Mouse (Mus musculus): ENCODE results near the gene Olfr477. TPM values are rescaled to one million over a fixed set of nuclear protein-coding genes. Genes with fewer than 3 reads are reported as not detected.
"Not testable (repeated sequence)": the region's sequence is repeated elsewhere in the genome, so short reads cannot be mapped to it uniquely, and the experiment has no call there.

Gene Olfr477
- not detected in 2 replicates for polyA plus RNA-seq (2015; fragmentation: Nextera tagmentation; extraction: Ambion mirVana)

DNA sequence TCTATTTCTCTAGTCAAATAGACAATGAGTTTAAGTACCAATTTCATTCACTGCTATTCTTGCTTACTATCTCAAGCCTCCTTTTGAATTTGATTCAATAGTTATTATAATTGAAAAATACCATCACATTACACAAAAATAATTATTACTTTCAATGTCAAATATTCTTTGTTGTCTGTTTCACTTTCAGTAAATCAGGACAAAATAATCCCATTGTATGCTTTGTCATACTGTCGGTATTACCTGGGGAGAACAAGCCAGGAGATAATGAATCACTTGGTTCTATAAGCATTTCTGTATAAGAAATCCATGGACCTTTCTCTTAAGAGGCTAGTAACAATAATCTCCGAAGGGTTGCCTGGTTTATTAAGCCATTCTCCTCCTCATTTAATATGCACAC, at the start of gene Olfr477:
Gene Olfr477 (plus strand): TSS at position 301 of the 400 bp plus-strand sequence.
- Histone ChIP-seq H3K9ac (replicated peaks; ENCODE audit: low read length) (no peak within 1 kb of the TSS), H3K36me3 (ENCODE audit: insufficient read depth, low read length) (no peaks in the 10 kb centered on the region), H3K4me2 (replicated peaks; ENCODE audit: low read depth, low read length) (no peak within 1 kb of the TSS), H3K4me3 (ENCODE audit: low read length) (no peak within 1 kb of the TSS), H3K9me3 (ENCODE audit: low read length) (no peaks in the 10 kb centered on the region), H3K4me1 (ENCODE audit: insufficient read depth, low read length) (no peaks in the 10 kb centered on the region), H3K27me3 (ENCODE audit: insufficient read depth, low read length) (no peaks in the 10 kb centered on the region), H3K27ac (ENCODE audit: low read length) (no peak within 1 kb of the TSS)
- 72% methylated on average over 2 of the region's 2 CpGs for WGBS
- no peak for ATAC-seq (ENCODE audit: low FRiP score, low TSS enrichment)

GRCm38 (mm10) chr7:107952539-107952938, 34.0 kb upstream of the Olfr477 start:
- 97% methylated on average over 12 of the region's 12 CpGs for WGBS

GRCm38 (mm10) chr7:107954343-107954742, 32.1 kb upstream of the Olfr477 start, which contains the start of gene Olfr474:
Gene Olfr474 (plus strand): TSS chr7:107954643.
- 93% methylated on average over 1 of the region's 1 CpGs for WGBS
- ATAC-seq (ENCODE audit: low FRiP score, low TSS enrichment), result no peak
- no peaks in the 10 kb centered on the region for H3K4me1 ChIP-seq (ENCODE audit: insufficient read depth, low read length)
- no peak within 1 kb of the TSS for H3K4me2 ChIP-seq (replicated peaks; ENCODE audit: low read depth, low read length)
- H3K4me3 ChIP-seq (ENCODE audit: low read length), result no peak within 1 kb of the TSS
- H3K27ac ChIP-seq (ENCODE audit: low read length), result no peak within 1 kb of the TSS
- H3K36me3 ChIP-seq (ENCODE audit: insufficient read depth, low read length), result no peaks in the 10 kb centered on the region
- no peaks in the 10 kb centered on the region for H3K9me3 ChIP-seq (ENCODE audit: low read length)
- no peaks in the 10 kb centered on the region for H3K27me3 ChIP-seq (ENCODE audit: insufficient read depth, low read length)
- no peak within 1 kb of the TSS for H3K9ac ChIP-seq (replicated peaks; ENCODE audit: low read length)

More at GRCm38 (mm10) chr7:107952539-107952938, 34.0 kb upstream of the Olfr477 start:
- H3K9ac ChIP-seq (replicated peaks; ENCODE audit: low read length); H3K27me3 ChIP-seq (ENCODE audit: insufficient read depth, low read length); H3K4me2 ChIP-seq (replicated peaks; ENCODE audit: low read depth, low read length); H3K27ac ChIP-seq (ENCODE audit: low read length); ATAC-seq (ENCODE audit: low FRiP score, low TSS enrichment); H3K36me3 ChIP-seq (ENCODE audit: insufficient read depth, low read length); H3K4me3 ChIP-seq (ENCODE audit: low read length); H3K4me1 ChIP-seq (ENCODE audit: insufficient read depth, low read length); H3K9me3 ChIP-seq (ENCODE audit: low read length): not testable (repeated sequence)

DNA sequence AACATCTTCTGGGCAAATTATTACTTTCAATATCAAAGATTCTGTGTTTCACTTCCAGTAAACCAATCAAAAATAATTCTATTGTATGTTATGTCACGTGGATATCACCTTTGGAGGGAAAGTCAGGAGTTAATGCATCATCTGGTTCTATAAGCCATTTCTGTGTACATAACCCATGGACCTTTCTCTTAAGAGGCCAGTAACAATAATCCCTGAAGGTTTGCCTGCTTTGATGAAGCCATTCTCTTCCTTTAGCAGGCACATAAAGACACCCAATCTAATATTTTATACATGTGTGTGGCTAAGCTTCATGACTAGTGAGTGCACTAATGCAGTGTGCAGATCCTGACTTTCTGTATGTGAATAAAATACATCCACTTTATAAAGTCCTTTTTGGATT, 22.0 kb upstream of the Olfr477 start, which contains the start of gene Olfr476:
Gene Olfr476 (plus strand): TSS at position 301 of the 400 bp plus-strand sequence.
- H3K36me3 ChIP-seq (ENCODE audit: insufficient read depth, low read length), result no peaks in the 10 kb centered on the region
- no peak within 1 kb of the TSS for H3K9ac ChIP-seq (replicated peaks; ENCODE audit: low read length)
- ATAC-seq (ENCODE audit: low FRiP score, low TSS enrichment), result no peak
- H3K27ac ChIP-seq (ENCODE audit: low read length), result no peak within 1 kb of the TSS
- 53% methylated on average over 1 of the region's 1 CpGs for WGBS
- H3K4me2 ChIP-seq (replicated peaks; ENCODE audit: low read depth, low read length), result no peak within 1 kb of the TSS
- no peaks in the 10 kb centered on the region for H3K9me3 ChIP-seq (ENCODE audit: low read length)
- no peaks in the 10 kb centered on the region for H3K27me3 ChIP-seq (ENCODE audit: insufficient read depth, low read length)
- no peaks in the 10 kb centered on the region for H3K4me1 ChIP-seq (ENCODE audit: insufficient read depth, low read length)
- no peak within 1 kb of the TSS for H3K4me3 ChIP-seq (ENCODE audit: low read length)

GRCm38 (mm10) chr7:108014256-108014655, 27.8 kb downstream of the Olfr477 start:
- not testable (repeated sequence) for H3K36me3 ChIP-seq (ENCODE audit: insufficient read depth, low read length); H3K9me3 ChIP-seq (ENCODE audit: low read length); H3K4me1 ChIP-seq (ENCODE audit: insufficient read depth, low read length); H3K4me2 ChIP-seq (replicated peaks; ENCODE audit: low read depth, low read length); H3K9ac ChIP-seq (replicated peaks; ENCODE audit: low read length); ATAC-seq (ENCODE audit: low FRiP score, low TSS enrichment); H3K4me3 ChIP-seq (ENCODE audit: low read length); H3K27me3 ChIP-seq (ENCODE audit: insufficient read depth, low read length); H3K27ac ChIP-seq (ENCODE audit: low read length)

DNA sequence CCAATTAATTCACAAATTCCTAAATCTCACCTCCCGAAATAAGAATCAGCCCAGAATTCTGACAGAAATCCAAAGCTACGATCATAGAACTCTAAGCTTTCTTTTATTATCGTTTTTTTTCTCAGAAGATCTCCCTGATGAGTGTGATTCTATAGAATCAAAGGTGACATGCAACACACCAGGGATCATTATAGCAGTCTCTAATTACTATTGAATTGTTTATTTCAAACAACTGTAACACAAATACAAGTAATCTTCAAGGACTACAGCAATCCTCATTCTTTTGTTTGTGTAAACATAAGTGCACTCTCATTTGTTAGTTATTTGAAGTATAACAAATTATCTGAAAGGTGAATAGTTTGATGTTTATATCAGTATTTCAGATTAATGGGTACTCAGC, 47.4 kb downstream of the Olfr477 start, which contains the start of gene Olfr478:
Gene Olfr478 (minus strand): TSS at position 101 of the 400 bp plus-strand sequence.
- WGBS, result 81% methylated on average over 3 of the region's 3 CpGs
- no peak for ATAC-seq (ENCODE audit: low FRiP score, low TSS enrichment)

More for the DNA sequence above, 47.4 kb downstream of the Olfr477 start, which contains the start of gene Olfr478:
- no peaks in the 10 kb centered on the region for H3K4me1 ChIP-seq (ENCODE audit: insufficient read depth, low read length)
- H3K27ac ChIP-seq (ENCODE audit: low read length), result no peak within 1 kb of the TSS
- no peak within 1 kb of the TSS for H3K9ac ChIP-seq (replicated peaks; ENCODE audit: low read length)
- H3K4me3 ChIP-seq (ENCODE audit: low read length), result no peak within 1 kb of the TSS
- no peaks in the 10 kb centered on the region for H3K27me3 ChIP-seq (ENCODE audit: insufficient read depth, low read length)
- H3K36me3 ChIP-seq (ENCODE audit: insufficient read depth, low read length), result no peaks in the 10 kb centered on the region
- no peak within 1 kb of the TSS for H3K4me2 ChIP-seq (replicated peaks; ENCODE audit: low read depth, low read length)
- H3K9me3 ChIP-seq (ENCODE audit: low read length), result no peaks in the 10 kb centered on the region

Other genes with a start within 250 kb of the Olfr477 start
- gene Cyb5r2, start 228.7 kb upstream of the Olfr477 start, polyA plus RNA-seq (2015; fragmentation: Nextera tagmentation; extraction: Ambion mirVana), result 0.14 and 0.22 TPM in 2 replicates
- not detected in 2 replicates for gene Ovch2, start 185.5 kb upstream of the Olfr477 start, polyA plus RNA-seq (2015; fragmentation: Nextera tagmentation; extraction: Ambion mirVana)
- not detected in 2 replicates for gene Olfr467, start 174.4 kb upstream of the Olfr477 start, polyA plus RNA-seq (2015; fragmentation: Nextera tagmentation; extraction: Ambion mirVana)
- gene Olfr469, start 161.2 kb upstream of the Olfr477 start, polyA plus RNA-seq (2015; fragmentation: Nextera tagmentation; extraction: Ambion mirVana), result not detected in 2 replicates
- gene Olfr470, start 139.2 kb upstream of the Olfr477 start, polyA plus RNA-seq (2015; fragmentation: Nextera tagmentation; extraction: Ambion mirVana), result not detected in 2 replicates
- 0.03 TPM in 1 of 2 replicates, not detected in the other for gene Olfr472, start 88.8 kb upstream of the Olfr477 start, polyA plus RNA-seq (2015; fragmentation: Nextera tagmentation; extraction: Ambion mirVana)
- not detected in 2 replicates for gene Olfr473, start 56.2 kb upstream of the Olfr477 start, polyA plus RNA-seq (2015; fragmentation: Nextera tagmentation; extraction: Ambion mirVana)
- not detected in 2 replicates for gene Olfr474, start 32.0 kb upstream of the Olfr477 start, polyA plus RNA-seq (2015; fragmentation: Nextera tagmentation; extraction: Ambion mirVana)
- gene Olfr476, start 21.9 kb upstream of the Olfr477 start, polyA plus RNA-seq (2015; fragmentation: Nextera tagmentation; extraction: Ambion mirVana), result not detected in 2 replicates
- not detected in 2 replicates for gene Olfr478, start 47.3 kb downstream of the Olfr477 start, polyA plus RNA-seq (2015; fragmentation: Nextera tagmentation; extraction: Ambion mirVana)
- gene Olfr479, start 64.0 kb downstream of the Olfr477 start, polyA plus RNA-seq (2015; fragmentation: Nextera tagmentation; extraction: Ambion mirVana), result not detected in 2 replicates
- not detected in 2 replicates for gene Olfr480, start 80.7 kb downstream of the Olfr477 start, polyA plus RNA-seq (2015; fragmentation: Nextera tagmentation; extraction: Ambion mirVana)
- not detected in 2 replicates for gene Olfr481, start 93.2 kb downstream of the Olfr477 start, polyA plus RNA-seq (2015; fragmentation: Nextera tagmentation; extraction: Ambion mirVana)
- 0.07 and 0.13 TPM in 2 replicates for gene Olfr482, start 110.9 kb downstream of the Olfr477 start, polyA plus RNA-seq (2015; fragmentation: Nextera tagmentation; extraction: Ambion mirVana)
- not detected in 2 replicates for gene Olfr483, start 114.2 kb downstream of the Olfr477 start, polyA plus RNA-seq (2015; fragmentation: Nextera tagmentation; extraction: Ambion mirVana)
- not detected in 2 replicates for gene Olfr484, start 140.8 kb downstream of the Olfr477 start, polyA plus RNA-seq (2015; fragmentation: Nextera tagmentation; extraction: Ambion mirVana)
- not detected in 2 replicates for gene Olfr485, start 173.2 kb downstream of the Olfr477 start, polyA plus RNA-seq (2015; fragmentation: Nextera tagmentation; extraction: Ambion mirVana)
- not detected in 2 replicates for gene Olfr486, start 186.0 kb downstream of the Olfr477 start, polyA plus RNA-seq (2015; fragmentation: Nextera tagmentation; extraction: Ambion mirVana)
- not detected in 2 replicates for gene Olfr487, start 227.9 kb downstream of the Olfr477 start, polyA plus RNA-seq (2015; fragmentation: Nextera tagmentation; extraction: Ambion mirVana)